Mouse (Mus musculus): ENCODE measurements around the gene Scd3. TPM values are rescaled to one million over a fixed set of nuclear protein-coding genes. Genes with fewer than 3 reads are reported as not detected.

Scd3 gene
- polyA plus RNA-seq, 1 experiment from 2014 or later, result 0.12 TPM

GRCm38 (mm10) chr19:44260487-44260886 lies 57.4 kb downstream of the Scd3 start:
- WGBS, result 78% methylated on average over 5 of the region's 5 CpGs
- ATAC-seq (ENCODE audit: low FRiP score, low TSS enrichment), result no peak
- no peaks in the 10 kb centered on the region for H3K36me3 ChIP-seq (ENCODE audit: control insufficient read depth, insufficient read depth, low read length)
- no peak overlapping the region for H3K27ac ChIP-seq (ENCODE audit: low read depth, low read length)
- H3K4me1 ChIP-seq (ENCODE audit: control insufficient read depth, insufficient read depth, low read length), result no peaks in the 10 kb centered on the region
- no peak overlapping the region for H3K4me3 ChIP-seq (ENCODE audit: low read length)
- no peaks in the 10 kb centered on the region for H3K9me3 ChIP-seq (ENCODE audit: control insufficient read depth, low read length)
- H3K4me2 ChIP-seq (replicated peaks; ENCODE audit: low read depth, low read length), result no peak overlapping the region
- H3K27me3 ChIP-seq (ENCODE audit: control insufficient read depth, insufficient read depth, low read length), result no peaks in the 10 kb centered on the region
- no peak overlapping the region for H3K9ac ChIP-seq (ENCODE audit: low read depth, low read length)

- H3K9me3 ChIP-seq (ENCODE audit: control insufficient read depth, low read length), result no peaks in the 10 kb centered on the region
- H3K27ac ChIP-seq (ENCODE audit: low read depth, low read length), result no peak overlapping the region
- no peak overlapping the region for H3K4me3 ChIP-seq (ENCODE audit: low read length)
- H3K4me2 ChIP-seq (replicated peaks; ENCODE audit: low read depth, low read length), result no peak overlapping the region
- WGBS, result 89% methylated on average over 7 of the region's 7 CpGs
- H3K4me1 ChIP-seq (ENCODE audit: control insufficient read depth, insufficient read depth, low read length), result no peaks in the 10 kb centered on the region
- H3K36me3 ChIP-seq (ENCODE audit: control insufficient read depth, insufficient read depth, low read length), result no peaks in the 10 kb centered on the region
- no peak for ATAC-seq (ENCODE audit: low FRiP score, low TSS enrichment)
- no peak overlapping the region for H3K9ac ChIP-seq (ENCODE audit: low read depth, low read length)
- no peaks in the 10 kb centered on the region for H3K27me3 ChIP-seq (ENCODE audit: control insufficient read depth, insufficient read depth, low read length)
These were observed 58.7 kb downstream of the Scd3 start for GRCm38 (mm10) chr19:44261774-44262173.

- ATAC-seq (ENCODE audit: low FRiP score, low TSS enrichment), result no peak
- Histone ChIP-seq H3K36me3 (ENCODE audit: control insufficient read depth, insufficient read depth, low read length) (no peaks in the 10 kb centered on the region), H3K4me3 (ENCODE audit: low read length) (no peak overlapping the region), H3K4me1 (ENCODE audit: control insufficient read depth, insufficient read depth, low read length) (no peaks in the 10 kb centered on the region), H3K27ac (ENCODE audit: low read depth, low read length) (no peak overlapping the region), H3K4me2 (replicated peaks; ENCODE audit: low read depth, low read length) (no peak overlapping the region), H3K27me3 (ENCODE audit: control insufficient read depth, insufficient read depth, low read length) (no peaks in the 10 kb centered on the region), H3K9me3 (ENCODE audit: control insufficient read depth, low read length) (no peaks in the 10 kb centered on the region), H3K9ac (ENCODE audit: low read depth, low read length) (no peak overlapping the region)
- 80% methylated on average over 3 of the region's 3 CpGs for WGBS
These were observed 60.5 kb downstream of the Scd3 start for GRCm38 (mm10) chr19:44263581-44263980.

GRCm38 (mm10) chr19:44264226-44264625 lies 61.2 kb downstream of the Scd3 start:
- Histone ChIP-seq H3K4me1 (ENCODE audit: control insufficient read depth, insufficient read depth, low read length) (no peaks in the 10 kb centered on the region), H3K9ac (ENCODE audit: low read depth, low read length) (no peak overlapping the region), H3K4me3 (ENCODE audit: low read length) (no peak overlapping the region), H3K27me3 (ENCODE audit: control insufficient read depth, insufficient read depth, low read length) (no peaks in the 10 kb centered on the region), H3K4me2 (replicated peaks; ENCODE audit: low read depth, low read length) (no peak overlapping the region), H3K9me3 (ENCODE audit: control insufficient read depth, low read length) (no peaks in the 10 kb centered on the region), H3K36me3 (ENCODE audit: control insufficient read depth, insufficient read depth, low read length) (no peaks in the 10 kb centered on the region), H3K27ac (ENCODE audit: low read depth, low read length) (no peak overlapping the region)
- 72% methylated on average over 9 of the region's 9 CpGs for WGBS
- no peak for ATAC-seq (ENCODE audit: low FRiP score, low TSS enrichment)

- Histone ChIP-seq H3K9ac (ENCODE audit: low read depth, low read length) (no peak overlapping the region), H3K36me3 (ENCODE audit: control insufficient read depth, insufficient read depth, low read length) (no peaks in the 10 kb centered on the region), H3K27ac (ENCODE audit: low read depth, low read length) (no peak overlapping the region), H3K4me2 (replicated peaks; ENCODE audit: low read depth, low read length) (no peak overlapping the region), H3K27me3 (ENCODE audit: control insufficient read depth, insufficient read depth, low read length) (no peaks in the 10 kb centered on the region), H3K4me1 (ENCODE audit: control insufficient read depth, insufficient read depth, low read length) (no peaks in the 10 kb centered on the region), H3K4me3 (ENCODE audit: low read length) (no peak overlapping the region), H3K9me3 (ENCODE audit: control insufficient read depth, low read length) (no peaks in the 10 kb centered on the region)
- 32% methylated on average over 7 of the region's 7 CpGs for WGBS
- ATAC-seq (ENCODE audit: low FRiP score, low TSS enrichment), result no peak
These were observed 62.2 kb downstream of the Scd3 start for GRCm38 (mm10) chr19:44265300-44265699.

GRCm38 (mm10) chr19:44265911-44266337 lies 62.9 kb downstream of the Scd3 start:
- H3K4me3 ChIP-seq (ENCODE audit: low read length), result no peak overlapping the region
- H3K4me1 ChIP-seq (ENCODE audit: control insufficient read depth, insufficient read depth, low read length), result no peaks in the 10 kb centered on the region
- H3K4me2 ChIP-seq (replicated peaks; ENCODE audit: low read depth, low read length), result no peak overlapping the region
- H3K27me3 ChIP-seq (ENCODE audit: control insufficient read depth, insufficient read depth, low read length), result no peaks in the 10 kb centered on the region
- H3K9ac ChIP-seq (ENCODE audit: low read depth, low read length), result no peak overlapping the region
- peak overlapping the region; percentile 90; the same call in 1 of the 2 replicates for H3K27ac ChIP-seq (ENCODE audit: low read depth, low read length)
- ATAC-seq (ENCODE audit: low FRiP score, low TSS enrichment), result no peak
- no peaks in the 10 kb centered on the region for H3K36me3 ChIP-seq (ENCODE audit: control insufficient read depth, insufficient read depth, low read length)
- no peaks in the 10 kb centered on the region for H3K9me3 ChIP-seq (ENCODE audit: control insufficient read depth, low read length)
- 32% methylated on average over 5 of the region's 5 CpGs for WGBS

GRCm38 (mm10) chr19:44266458-44266823 lies 63.4 kb downstream of the Scd3 start:
- peak overlapping the region; percentile 71; the same call in 1 of the 2 replicates for H3K9ac ChIP-seq (ENCODE audit: low read depth, low read length)
- peak overlapping the region; percentile 90 for H3K27ac ChIP-seq (ENCODE audit: low read depth, low read length)
- no peaks in the 10 kb centered on the region for H3K9me3 ChIP-seq (ENCODE audit: control insufficient read depth, low read length)
- no peaks in the 10 kb centered on the region for H3K4me1 ChIP-seq (ENCODE audit: control insufficient read depth, insufficient read depth, low read length)
- H3K4me2 ChIP-seq (replicated peaks; ENCODE audit: low read depth, low read length), result peak overlapping the region; percentile 77
- WGBS, result 9% methylated on average over 6 of the region's 6 CpGs
- no peak for ATAC-seq (ENCODE audit: low FRiP score, low TSS enrichment)
- no peaks in the 10 kb centered on the region for H3K27me3 ChIP-seq (ENCODE audit: control insufficient read depth, insufficient read depth, low read length)
- H3K36me3 ChIP-seq (ENCODE audit: control insufficient read depth, insufficient read depth, low read length), result no peaks in the 10 kb centered on the region
- H3K4me3 ChIP-seq (ENCODE audit: low read length), result peak overlapping the region; percentile 54

- Histone ChIP-seq H3K27me3 (ENCODE audit: control insufficient read depth, insufficient read depth, low read length) (no peaks in the 10 kb centered on the region), H3K36me3 (ENCODE audit: control insufficient read depth, insufficient read depth, low read length) (no peaks in the 10 kb centered on the region), H3K4me3 (ENCODE audit: low read length) (peak overlapping the region; percentile 54), H3K4me1 (ENCODE audit: control insufficient read depth, insufficient read depth, low read length) (no peaks in the 10 kb centered on the region), H3K9ac (ENCODE audit: low read depth, low read length) (peak overlapping the region; percentile 71), H3K4me2 (replicated peaks; ENCODE audit: low read depth, low read length) (peak overlapping the region; percentile 77), H3K9me3 (ENCODE audit: control insufficient read depth, low read length) (no peaks in the 10 kb centered on the region), H3K27ac (ENCODE audit: low read depth, low read length) (peak overlapping the region; percentile 90)
- peak; percentile 98 for ATAC-seq (ENCODE audit: low FRiP score, low TSS enrichment)
- under 1% methylated on average over 43 of the region's 43 CpGs for WGBS
These were observed 63.9 kb downstream of the Scd3 start for GRCm38 (mm10) chr19:44266824-44267498.

- Histone ChIP-seq H3K36me3 (ENCODE audit: control insufficient read depth, insufficient read depth, low read length) (no peaks in the 10 kb centered on the region), H3K27ac (ENCODE audit: low read depth, low read length) (peak overlapping the region; percentile 90), H3K27me3 (ENCODE audit: control insufficient read depth, insufficient read depth, low read length) (no peaks in the 10 kb centered on the region), H3K4me2 (replicated peaks; ENCODE audit: low read depth, low read length) (peak overlapping the region; percentile 77), H3K4me1 (ENCODE audit: control insufficient read depth, insufficient read depth, low read length) (no peaks in the 10 kb centered on the region), H3K9me3 (ENCODE audit: control insufficient read depth, low read length) (no peaks in the 10 kb centered on the region), H3K4me3 (ENCODE audit: low read length) (peak overlapping the region; percentile 54), H3K9ac (ENCODE audit: low read depth, low read length) (peak overlapping the region; percentile 71)
- ATAC-seq (ENCODE audit: low FRiP score, low TSS enrichment), result no peak
- 12% methylated on average over 18 of the region's 18 CpGs for whole genome bisulfite sequencing
These were observed 64.5 kb downstream of the Scd3 start for GRCm38 (mm10) chr19:44267499-44268002.

All from kidney, embryonic 14.5 days (tissue).